Mouse (Mus musculus): ENCODE measurements around the gene Ptges3.

DNA sequence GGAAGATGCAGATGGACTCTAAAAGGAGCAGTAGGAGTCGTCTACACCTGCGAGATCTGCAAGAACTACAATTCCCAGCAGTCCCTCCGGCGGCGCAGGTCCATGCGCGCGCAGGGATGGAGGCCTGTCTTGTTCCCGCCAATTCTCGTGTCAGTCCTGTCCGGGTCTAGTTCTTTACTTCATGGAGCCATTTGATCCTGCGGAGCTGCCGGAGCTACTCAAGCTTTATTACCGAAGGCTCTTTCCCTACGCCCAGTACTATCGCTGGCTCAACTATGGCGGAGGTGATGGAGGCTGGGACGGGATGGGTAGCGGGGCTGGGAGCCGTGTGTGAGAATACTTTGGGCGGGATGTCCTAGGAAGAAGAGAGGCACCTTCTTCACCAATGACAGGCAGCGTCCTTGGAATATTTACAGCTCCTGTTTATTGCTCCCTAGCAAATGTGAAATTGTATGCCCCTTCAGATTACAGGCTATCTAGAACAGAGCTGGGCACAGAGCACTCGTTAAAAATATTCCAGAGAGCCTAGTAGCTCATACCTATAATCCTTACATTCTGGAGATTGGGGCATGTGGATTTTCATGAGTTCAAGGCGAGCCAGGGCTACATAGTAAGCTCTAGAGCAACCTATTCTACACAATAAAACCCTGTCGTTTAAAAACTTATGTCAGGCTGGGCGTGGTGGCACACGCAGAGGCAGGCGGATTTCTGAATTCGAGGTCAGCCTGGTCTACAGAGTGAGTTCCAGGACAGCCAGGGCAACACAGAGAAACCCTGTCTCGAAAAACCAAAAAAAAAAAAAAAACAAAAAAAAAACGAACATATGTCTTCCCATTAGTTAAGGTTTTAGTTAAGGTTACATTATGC lies 43.5 kb upstream of the Ptges3 start, which contains the start of gene Prim1:
- TF ChIP-seq CTCF (IDR thresholded peaks at IDR 0.05; ENCODE audit: insufficient read depth, low read depth, low read length) (no peak), POLR2A (IDR thresholded peaks at IDR 0.05; ENCODE audit: insufficient read depth, low read depth, low read length) (no peak)
